Mouse (Mus musculus) thymus, adult 2 months (tissue): ENCODE results near the gene Smco3.

ENCODE experiments used
- CTCF ChIP-seq: fragments of 200-500 bp; IDR thresholded peaks from 2 replicates; pipeline ENCODE4 v1.5.1; 2012; ENCODE audit warnings: mild to moderate bottlenecking, control low read depth, low read length, moderate library complexity, borderline replicate concordance; ENCODE audit not compliant: control insufficient read depth, poor library complexity, insufficient read depth; ENCODE audit errors: extremely low read depth
- POLR2A ChIP-seq: fragments of 200-500 bp; IDR thresholded peaks from 2 replicates; pipeline ENCODE4 v1.6.1; 2012; ENCODE audit warnings: mild to moderate bottlenecking, low read length, control low read depth, moderate library complexity; ENCODE audit not compliant: control insufficient read depth, poor library complexity, insufficient read depth; ENCODE audit errors: extremely low read depth

DNA sequence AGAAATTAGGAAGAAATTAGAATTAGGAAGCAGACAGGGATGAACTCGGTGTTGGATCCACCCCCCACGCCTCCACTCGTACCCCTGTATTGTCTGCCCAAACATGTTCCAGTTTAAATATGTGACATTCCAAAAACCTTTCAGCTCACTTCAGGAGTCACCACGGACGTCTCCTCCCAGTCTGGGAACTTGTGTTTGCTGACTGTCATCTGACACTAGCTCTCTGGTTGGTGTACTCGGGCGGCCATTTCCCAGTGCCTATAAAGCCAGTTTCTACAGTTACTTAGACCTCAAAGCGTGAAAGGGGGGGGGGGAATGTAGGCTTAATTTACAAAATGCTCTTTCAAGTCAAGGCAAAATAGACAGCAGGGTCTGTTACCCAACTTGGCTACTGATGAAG lies 46.4 kb upstream of the Smco3 start:
- no peak for TF ChIP-seq POLR2A
- no peak for TF ChIP-seq CTCF
